Mouse (Mus musculus) lung, postnatal 36 days (tissue): ENCODE results near the gene Sec31a.

ENCODE experiments used
- DNase-seq: peaks from one replicate; pipeline ENCODE4 v3.0.0; 2022; ENCODE audit warnings: mixed read lengths

The Sec31a gene

GRCm38 (mm10) chr5:100396753-100397152 lies 19.3 kb downstream of the Sec31a start:
- DNase-seq, result no peak

GRCm38 (mm10) chr5:100393681-100394080 lies 22.4 kb downstream of the Sec31a start:
- DNase-seq, result peak; percentile 12

- no peak for DNase-seq
These were observed 23.5 kb downstream of the Sec31a start for GRCm38 (mm10) chr5:100392436-100392955.

- DNase-seq, result no peak
These were observed 32.1 kb downstream of the Sec31a start for GRCm38 (mm10) chr5:100383782-100384510.

GRCm38 (mm10) chr5:100381094-100381493 lies 34.9 kb downstream of the Sec31a start:
- DNase-seq, result no peak

GRCm38 (mm10) chr5:100380277-100380676 lies 35.8 kb downstream of the Sec31a start:
- DNase-seq, result no peak

GRCm38 (mm10) chr5:100378981-100379380 lies 37.1 kb downstream of the Sec31a start:
- no peak for DNase-seq

GRCm38 (mm10) chr5:100378211-100378610 lies 37.8 kb downstream of the Sec31a start:
- no peak for DNase-seq

GRCm38 (mm10) chr5:100377376-100377775 lies 38.7 kb downstream of the Sec31a start:
- DNase-seq, result no peak

GRCm38 (mm10) chr5:100374703-100375102 lies 41.3 kb downstream of the Sec31a start:
- no peak for DNase-seq

- peak; percentile 51 for DNase-seq
These were observed 42.1 kb downstream of the Sec31a start for GRCm38 (mm10) chr5:100373952-100374351.

- no peak for DNase-seq
These were observed 45.1 kb downstream of the Sec31a start for GRCm38 (mm10) chr5:100370919-100371318.

- DNase-seq, result peak; percentile 88
These were observed 46.1 kb downstream of the Sec31a start for GRCm38 (mm10) chr5:100369825-100370459.

GRCm38 (mm10) chr5:100369093-100369492 lies 46.9 kb downstream of the Sec31a start:
- peak; percentile 68 for DNase-seq

- peak; percentile 27 for DNase-seq
These were observed 47.5 kb downstream of the Sec31a start for GRCm38 (mm10) chr5:100368527-100368926.

- no peak for DNase-seq
These were observed 49.0 kb downstream of the Sec31a start for GRCm38 (mm10) chr5:100367051-100367450.

GRCm38 (mm10) chr5:100360296-100360695 lies 55.7 kb downstream of the Sec31a start:
- DNase-seq, result no peak

GRCm38 (mm10) chr5:100358334-100358733 lies 57.7 kb downstream of the Sec31a start:
- no peak for DNase-seq

- no peak for DNase-seq
These were observed 61.4 kb downstream of the Sec31a start for GRCm38 (mm10) chr5:100354644-100355043.

- DNase-seq, result no peak
These were observed 62.8 kb downstream of the Sec31a start for GRCm38 (mm10) chr5:100352986-100353848.

GRCm38 (mm10) chr5:100350907-100351456 lies 65.1 kb downstream of the Sec31a start:
- no peak for DNase-seq

- DNase-seq, result no peak
These were observed 66.5 kb downstream of the Sec31a start for GRCm38 (mm10) chr5:100349287-100350215.
